Mouse (Mus musculus): ENCODE measurements around the gene Slc25a36. TPM values are rescaled to one million over a fixed set of nuclear protein-coding genes. Genes with fewer than 3 reads are reported as not detected.

Gene Slc25a36
- total RNA-seq (2021): 10 to 100 TPM; 69.3 to 72.7 TPM
- long read RNA-seq, full-length matches to known transcripts: 9 of 25 reads
- long read RNA-seq, partial matches to known transcripts: 3 of 25 reads
- long read RNA-seq, other reads (novel, unspliced or antisense): 13 of 25 reads

DNA sequence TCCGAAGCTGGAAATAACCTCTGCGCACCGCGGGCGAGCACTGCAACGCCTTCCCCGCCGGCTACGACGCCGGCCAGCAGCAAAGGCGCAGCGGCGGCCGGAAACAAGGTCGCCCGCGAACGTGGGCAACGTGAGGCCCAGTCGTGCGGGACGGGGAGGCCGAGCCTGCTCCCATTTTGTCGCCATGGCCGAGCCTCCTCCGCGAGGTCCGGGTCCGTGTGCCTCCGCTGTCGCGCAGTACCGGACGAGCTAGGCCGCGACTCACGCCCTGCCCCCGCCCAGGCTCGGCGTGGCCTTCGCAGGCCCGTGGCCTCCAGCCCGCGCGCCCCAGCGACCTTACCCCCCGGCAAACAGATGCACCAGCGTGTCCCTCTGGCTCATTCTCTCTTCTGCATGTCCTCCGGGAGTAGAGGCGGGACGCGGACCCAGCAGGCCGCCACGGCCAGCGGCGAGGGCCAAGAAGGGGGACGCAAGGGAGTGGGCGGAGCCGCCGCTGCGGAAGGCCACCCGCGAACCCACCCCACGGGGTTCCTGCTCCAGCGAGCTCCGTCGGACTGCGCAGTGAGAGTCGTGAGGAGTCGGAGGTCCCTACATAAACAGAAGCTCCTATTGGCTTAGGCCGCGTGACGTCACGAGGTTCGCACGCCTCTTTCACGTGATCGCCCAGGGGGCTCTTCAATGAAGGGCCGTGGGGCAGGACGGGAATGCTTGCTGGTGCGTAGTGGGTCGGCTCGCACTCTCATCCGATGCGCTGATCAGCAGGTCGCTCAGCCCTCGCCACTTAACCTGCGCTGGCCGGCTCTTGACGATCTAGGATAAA is at the start of gene Slc25a36:
TSS of gene Slc25a36 (minus strand) at position 587 of the 820 bp plus-strand sequence.
- DNase-seq (ENCODE audit: low spot score in 2 of 2): peak; percentile 95 to 99

- DNase-seq (ENCODE audit: low spot score in 2 of 2): no peak
Measured at GRCm38 (mm10) chr9:97158412-97158811, 47.5 kb upstream of the Slc25a36 start.

DNA sequence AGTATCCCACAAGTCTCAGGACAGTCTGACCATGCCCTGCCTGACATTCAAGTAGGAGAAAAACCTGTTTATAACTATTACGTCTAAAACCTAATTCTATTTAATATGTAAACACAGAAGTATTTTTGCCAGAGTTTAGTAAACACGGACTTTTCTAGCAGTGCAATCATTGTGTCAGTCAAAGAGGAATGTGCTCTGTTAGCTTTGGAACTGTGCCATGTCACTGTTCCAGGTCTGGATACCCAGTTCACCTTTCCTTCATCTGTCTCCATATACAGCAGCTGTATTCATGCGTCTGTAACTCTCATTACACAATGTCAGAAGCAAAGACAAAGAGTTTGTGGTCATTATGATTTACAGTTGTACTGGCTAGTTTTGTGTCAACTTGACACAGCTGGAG is 45.0 kb upstream of the Slc25a36 start:
- no peak for DNase-seq (ENCODE audit: low spot score in 2 of 2)

DNA sequence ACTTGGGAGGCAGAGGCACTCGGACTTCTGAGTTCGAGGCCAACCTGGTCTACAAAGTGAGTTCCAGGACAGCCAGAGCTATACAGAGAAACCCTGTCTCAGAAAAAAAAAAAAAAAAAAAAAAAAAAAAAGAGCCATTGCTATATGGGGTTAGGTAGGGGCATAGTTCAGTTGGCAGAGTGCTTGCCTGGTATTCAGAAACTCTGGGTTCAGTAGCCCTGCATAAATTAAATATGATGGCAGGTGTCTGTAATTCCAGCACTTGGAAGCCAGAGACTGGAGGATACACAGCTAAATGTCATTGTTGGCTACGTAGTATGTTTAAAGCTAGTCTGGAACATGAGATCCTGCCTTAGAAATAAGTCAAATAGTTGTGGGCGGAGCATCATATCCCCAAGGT is 44.0 kb upstream of the Slc25a36 start:
- DNase-seq (ENCODE audit: low spot score in 2 of 2): no peak

DNA sequence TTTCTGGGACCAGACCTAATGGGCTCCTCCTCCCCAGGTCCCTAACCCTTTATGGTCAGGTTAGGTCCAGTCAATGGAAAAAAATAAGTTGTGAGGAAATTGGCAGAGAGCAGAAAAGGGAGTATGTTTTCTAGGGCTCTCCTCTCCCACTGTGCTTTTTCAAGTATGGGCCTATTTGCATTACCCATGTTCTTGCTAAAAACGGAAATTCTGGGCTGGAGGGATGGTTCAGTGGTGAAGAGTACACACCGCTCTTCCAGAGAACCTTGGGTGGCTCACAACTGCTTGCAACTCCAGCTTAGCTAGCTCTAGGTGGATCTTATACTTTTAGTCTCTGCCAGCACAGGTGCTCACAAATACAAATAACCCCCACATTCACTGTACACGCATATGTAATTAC is 42.0 kb upstream of the Slc25a36 start:
- no peak for DNase-seq (ENCODE audit: low spot score in 2 of 2)

DNA sequence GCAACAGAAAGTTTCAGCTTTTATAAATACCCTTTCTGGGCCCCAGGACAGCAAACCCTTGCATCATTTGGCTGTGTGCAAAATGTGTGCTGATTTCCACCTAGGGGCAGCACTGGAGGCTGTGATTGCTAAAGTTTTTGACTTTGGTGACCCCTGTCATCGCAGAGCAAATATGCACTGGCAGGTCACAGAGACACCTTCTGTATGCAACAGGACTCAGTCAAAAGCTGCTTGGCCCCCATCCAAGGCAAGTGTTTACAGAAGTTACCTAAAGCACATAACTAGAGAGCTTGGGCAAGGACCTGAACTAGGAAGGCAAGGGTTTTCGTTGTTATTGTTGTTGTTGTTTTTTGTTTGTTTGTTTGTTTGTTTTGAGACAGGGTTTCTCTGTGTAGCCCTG is 36.3 kb upstream of the Slc25a36 start:
- no peak for DNase-seq (ENCODE audit: low spot score in 2 of 2)

DNA sequence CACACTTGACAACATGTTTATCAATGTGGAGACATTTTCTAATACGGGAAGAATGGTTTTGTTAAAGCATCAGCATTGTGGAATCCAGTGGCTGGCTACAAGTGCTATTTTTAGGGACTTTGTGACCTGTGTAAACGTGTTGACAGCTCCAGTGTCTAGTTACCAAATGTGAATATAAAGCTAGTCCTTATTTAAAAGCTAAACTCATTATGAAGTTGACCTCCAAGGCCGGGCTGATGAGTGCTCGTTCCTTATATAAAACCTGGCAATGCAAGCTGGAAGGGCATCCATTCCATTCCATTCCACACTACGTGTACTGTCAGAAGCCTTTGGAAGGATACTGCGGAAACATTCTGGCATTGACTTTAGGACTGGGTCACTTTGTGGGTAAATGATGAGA is 34.4 kb upstream of the Slc25a36 start:
- no peak for DNase-seq (ENCODE audit: low spot score in 2 of 2)

DNA sequence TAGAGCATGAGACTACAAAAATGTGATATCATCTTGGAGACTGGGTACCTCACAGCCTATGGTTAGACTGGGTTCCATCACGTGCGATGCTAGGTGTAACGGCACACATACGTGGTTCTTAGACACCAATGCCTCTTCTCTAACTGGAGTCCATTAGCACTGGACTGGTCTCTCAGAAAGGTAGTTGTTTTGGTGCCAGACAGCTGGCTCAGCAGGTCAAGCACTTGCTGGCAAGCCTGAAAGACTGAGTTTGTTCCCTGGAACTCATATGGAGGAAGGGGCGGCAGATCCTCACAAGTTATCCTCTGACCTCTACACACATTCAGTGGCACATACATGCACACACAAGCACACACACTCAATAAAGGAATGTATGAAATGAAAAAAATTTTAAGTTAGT is 32.5 kb upstream of the Slc25a36 start:
- no peak for DNase-seq (ENCODE audit: low spot score in 2 of 2)

DNA sequence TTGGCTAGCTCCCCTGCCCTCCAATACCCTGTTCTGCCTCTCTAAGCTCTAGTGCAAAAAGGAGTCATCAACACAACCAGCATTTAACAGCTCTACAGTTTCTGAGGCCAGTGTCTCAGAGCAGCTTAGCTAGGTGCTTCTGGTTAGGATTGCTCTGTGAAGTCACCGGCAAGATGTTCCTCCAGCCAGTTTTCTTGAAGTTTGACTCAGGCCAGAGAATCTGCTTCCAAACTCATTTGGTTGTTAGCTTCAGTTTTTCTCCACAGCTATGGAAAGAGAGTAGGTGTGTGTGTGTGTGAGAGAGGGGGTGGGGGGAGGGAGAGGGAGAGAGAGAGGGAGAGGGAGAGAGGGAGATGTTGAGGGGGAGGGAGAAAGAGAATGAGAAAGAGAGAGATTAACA is 31.6 kb upstream of the Slc25a36 start:
- no peak for DNase-seq (ENCODE audit: low spot score in 2 of 2)

GRCm38 (mm10) chr9:97141723-97142122 is 30.8 kb upstream of the Slc25a36 start:
- no peak for DNase-seq (ENCODE audit: low spot score in 2 of 2)

DNA sequence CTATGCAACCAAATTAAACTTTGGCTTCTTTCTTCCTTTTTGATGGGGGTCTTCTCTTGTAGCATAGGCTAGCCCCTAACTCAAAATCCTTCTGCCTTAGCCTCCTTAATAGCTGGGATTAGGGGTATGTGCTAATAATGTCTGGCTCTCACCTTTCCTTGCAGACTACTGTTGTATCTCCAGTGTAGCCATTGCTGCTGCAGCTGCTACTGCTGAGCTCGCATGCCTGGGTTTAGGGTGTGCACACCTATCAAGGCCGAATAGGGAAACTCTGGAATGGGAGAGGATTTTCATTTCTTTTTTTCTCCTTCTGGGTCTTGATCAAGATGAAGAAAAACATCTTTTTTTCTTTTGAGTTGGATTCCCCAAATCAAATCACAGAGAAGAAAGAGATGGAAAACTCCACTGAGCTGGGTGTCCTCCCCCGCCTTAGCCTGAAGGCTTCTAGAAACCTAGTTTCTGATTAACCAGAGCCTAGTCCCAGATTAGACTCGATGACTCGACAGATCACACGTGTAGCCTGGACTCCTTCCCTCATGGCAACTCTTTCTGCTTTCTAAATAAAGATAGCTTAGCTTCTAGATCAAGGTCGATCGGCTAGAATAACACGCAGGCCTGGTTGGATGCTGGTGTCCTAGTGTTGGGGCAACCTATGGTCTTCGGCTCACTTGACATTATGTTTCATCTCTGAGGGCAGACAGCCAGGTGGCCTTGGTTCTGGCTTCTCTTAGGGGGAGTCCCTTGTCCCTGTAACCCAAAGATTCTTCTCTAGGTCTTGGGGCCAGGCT is 29.4 kb upstream of the Slc25a36 start:
- DNase-seq (ENCODE audit: low spot score in 2 of 2): no peak

DNA sequence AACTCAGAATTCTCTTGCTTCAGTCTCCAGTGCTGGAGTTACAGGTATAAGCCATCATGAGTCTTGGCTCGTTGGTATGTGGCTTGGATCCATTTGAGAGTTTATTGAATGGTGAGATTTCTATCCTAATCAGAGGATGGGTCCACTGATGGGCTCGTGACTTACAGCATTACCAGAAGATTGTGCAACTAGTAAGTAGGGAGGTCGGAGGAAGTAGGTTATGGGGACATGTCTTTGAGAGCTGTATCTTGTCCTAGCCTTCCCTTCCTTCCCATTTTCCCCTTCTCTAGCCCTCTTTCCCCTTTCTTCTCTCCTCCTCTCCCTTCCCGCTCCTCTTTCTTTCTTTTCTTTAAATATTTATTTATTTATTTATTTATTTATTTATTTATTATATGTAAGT is 26.7 kb upstream of the Slc25a36 start:
- no peak for DNase-seq (ENCODE audit: low spot score in 2 of 2)

- DNase-seq (ENCODE audit: low spot score in 2 of 2): no peak
Measured at GRCm38 (mm10) chr9:97137116-97137515, 26.2 kb upstream of the Slc25a36 start.

- no peak for DNase-seq (ENCODE audit: low spot score in 2 of 2)
Measured at GRCm38 (mm10) chr9:97135866-97136265, 24.9 kb upstream of the Slc25a36 start.

DNA sequence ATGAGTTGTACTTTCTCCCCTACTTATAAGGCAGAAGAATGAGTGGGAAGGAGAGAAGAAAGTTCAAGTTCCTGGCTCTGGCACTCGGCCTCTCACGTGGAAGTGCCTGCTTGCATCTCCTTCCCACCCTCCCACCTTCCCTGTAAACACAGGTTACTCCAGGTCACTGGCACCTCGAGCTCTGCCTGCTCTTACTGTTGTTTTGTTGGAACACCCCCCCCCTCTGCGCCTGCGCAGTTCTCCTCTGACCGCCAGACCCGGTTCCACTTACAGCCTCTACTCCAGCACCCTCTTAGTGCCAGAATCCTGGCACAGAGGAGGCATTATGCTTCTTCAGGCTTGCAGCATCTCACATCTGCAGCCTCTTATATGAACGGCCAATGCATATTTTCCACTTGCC is 22.2 kb upstream of the Slc25a36 start:
- no peak for DNase-seq (ENCODE audit: low spot score in 2 of 2)

DNA sequence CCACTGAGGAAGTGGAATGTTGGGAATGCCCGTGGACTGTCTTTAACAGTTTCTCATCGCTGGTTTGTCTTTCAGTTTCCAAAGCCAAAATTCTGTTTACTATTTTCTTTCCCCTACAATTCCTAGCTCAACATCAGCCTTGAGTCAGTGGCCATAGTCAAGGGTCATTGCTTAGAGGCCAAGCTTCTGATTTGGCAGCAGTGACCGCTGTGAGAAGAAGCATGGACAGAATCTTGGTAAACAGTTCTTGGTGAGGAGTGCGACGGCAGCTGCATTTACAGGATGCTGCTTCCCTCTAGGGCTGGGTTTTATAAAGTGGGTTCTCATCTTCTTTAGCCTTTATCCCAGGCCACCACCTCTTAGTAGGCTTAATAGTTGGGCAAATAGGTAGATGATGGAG is 19.0 kb upstream of the Slc25a36 start:
- DNase-seq (ENCODE audit: low spot score in 2 of 2): no peak

- no peak for DNase-seq (ENCODE audit: low spot score in 2 of 2)
Measured at GRCm38 (mm10) chr9:97123934-97124692, 13.2 kb upstream of the Slc25a36 start.

DNA sequence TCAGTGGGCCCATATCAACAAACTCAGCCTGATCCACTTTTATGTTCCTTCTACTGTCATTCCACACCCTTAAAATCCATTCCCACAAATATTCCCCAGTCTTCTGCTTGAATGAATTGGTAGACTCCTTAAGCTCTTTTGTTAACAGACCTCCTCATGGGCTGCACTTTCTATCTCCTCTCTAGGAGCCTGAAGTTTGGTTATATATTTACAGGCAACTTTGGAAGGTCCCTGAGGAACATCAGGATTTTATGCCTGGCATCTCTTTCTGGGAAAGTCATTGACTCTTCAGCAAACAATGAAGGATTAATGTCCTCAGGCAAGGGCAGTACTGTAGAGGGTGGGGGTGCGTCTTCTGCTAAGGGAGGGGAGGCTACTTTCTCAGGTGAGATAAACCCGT is 10.5 kb upstream of the Slc25a36 start:
- no peak for DNase-seq (ENCODE audit: low spot score in 2 of 2)

- no peak for DNase-seq (ENCODE audit: low spot score in 2 of 2)
Measured at GRCm38 (mm10) chr9:97114271-97114670, 3.3 kb upstream of the Slc25a36 start.

DNA sequence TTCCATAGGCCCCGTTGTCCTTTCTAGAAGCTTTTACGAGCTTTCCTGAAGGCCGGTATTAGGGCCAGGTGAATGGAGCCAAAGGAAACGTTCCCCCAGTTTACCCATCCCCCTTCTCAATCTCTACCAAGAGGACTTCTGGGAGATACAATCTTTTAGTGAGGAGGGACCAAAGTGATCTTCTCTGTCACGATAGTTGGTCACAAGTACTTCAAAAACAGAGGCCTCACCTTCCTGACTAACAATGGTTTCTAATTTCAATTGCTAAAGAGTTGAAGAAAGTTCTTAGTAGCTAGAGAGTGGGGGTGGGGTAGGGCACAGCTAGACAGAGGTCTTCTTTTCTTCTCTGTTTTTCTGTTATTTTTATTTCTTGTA is 2.6 kb upstream of the Slc25a36 start:
- no peak for DNase-seq (ENCODE audit: low spot score in 2 of 2)

DNA sequence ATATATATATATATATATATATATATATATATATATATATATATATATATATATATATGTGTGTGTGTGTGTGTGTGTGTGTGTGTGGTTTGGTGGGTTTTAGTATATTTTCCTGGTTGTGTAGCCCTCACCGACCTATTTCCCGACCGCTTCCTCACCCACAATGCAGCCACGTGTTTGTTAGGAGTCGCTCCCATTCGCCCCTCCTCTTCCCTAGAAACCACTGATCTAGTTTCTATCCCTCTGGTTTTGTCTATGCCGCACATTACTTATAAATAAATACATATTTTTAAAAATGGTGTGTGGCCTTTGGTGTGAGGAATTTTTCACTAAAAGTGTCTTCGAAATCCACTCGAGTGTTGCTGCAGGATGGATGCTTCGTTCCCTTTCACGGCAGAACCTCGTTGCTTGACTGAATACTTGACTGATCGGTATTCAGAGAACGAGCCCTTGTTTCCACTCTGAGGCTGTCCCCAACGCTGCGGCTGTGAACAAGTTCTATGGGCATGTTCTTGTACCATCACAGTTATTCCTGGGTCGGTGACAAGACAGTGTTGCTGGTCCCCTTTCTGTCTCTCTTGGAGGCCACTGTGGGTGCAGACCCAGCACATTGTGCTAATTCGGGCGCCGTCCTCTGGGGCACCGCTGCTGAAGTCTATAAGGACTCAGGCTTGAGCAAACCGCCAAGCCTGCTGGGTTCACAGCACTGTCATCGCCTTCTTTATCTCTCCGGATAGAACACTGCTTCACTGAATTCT is 2.0 kb upstream of the Slc25a36 start:
- no peak for DNase-seq (ENCODE audit: low spot score in 2 of 2)

All from layer of hippocampus, adult 18-20 months (tissue).